Mouse (Mus musculus) neutrophil, adult 5-6 weeks (primary cell): ENCODE data around the gene Ifitm1. TPM values are rescaled to one million over a fixed set of nuclear protein-coding genes. Genes with fewer than 3 reads are reported as not detected.
A peak's percentile ranks its signal among the peaks of the same experiment; 100 is the strongest.

Experiments used
- ATAC-seq: fragments of 151-379, 151-347 bp; 2 replicates; pipeline ENCODE4 v1.8.0; 2017; ENCODE audit warnings: mild to moderate bottlenecking, moderate TSS enrichment; ENCODE audit not compliant: insufficient number of reproducible peaks, poor library complexity, low FRiP score, severe bottlenecking; ENCODE audit errors: extremely low read depth
- total RNA-seq: library from RNA; stranded (forward); fragments of 200-1000 nt; gene quantifications from 2 replicates; pipeline ENCODE4 v1.2.3, GENCODE M21; 2017

The Ifitm1 gene
- total RNA-seq: 416 and 446 TPM in 2 replicates

GRCm38 (mm10) chr7:140966921-140967320, at the start of gene Ifitm1:
TSS of gene Ifitm1 (plus strand) at chr7:140967221.
- ATAC-seq: no peak

- no peak for ATAC-seq
These were observed 47.1 kb upstream of the Ifitm1 start for GRCm38 (mm10) chr7:140919911-140920310.

- ATAC-seq: no peak
These were observed 46.5 kb upstream of the Ifitm1 start, which contains the start of gene Nlrp6 for GRCm38 (mm10) chr7:140920418-140921029. TSS of gene Nlrp6 (plus strand) at chr7:140920902.

GRCm38 (mm10) chr7:140921225-140921975, 45.6 kb upstream of the Ifitm1 start:
- ATAC-seq: no peak

- ATAC-seq: no peak
These were observed 44.5 kb upstream of the Ifitm1 start for GRCm38 (mm10) chr7:140922398-140923069.

GRCm38 (mm10) chr7:140923070-140923775, 43.8 kb upstream of the Ifitm1 start:
- no peak for ATAC-seq

- no peak for ATAC-seq
These were observed 39.8 kb upstream of the Ifitm1 start for GRCm38 (mm10) chr7:140927181-140927580.

GRCm38 (mm10) chr7:140938436-140938835, 28.6 kb upstream of the Ifitm1 start:
- no peak for ATAC-seq

GRCm38 (mm10) chr7:140938896-140939295, 28.1 kb upstream of the Ifitm1 start:
- ATAC-seq: no peak

- no peak for ATAC-seq
These were observed 27.3 kb upstream of the Ifitm1 start for GRCm38 (mm10) chr7:140939669-140940171.

GRCm38 (mm10) chr7:140941222-140942051, 25.6 kb upstream of the Ifitm1 start, which contains the start of gene Pgghg:
TSS of gene Pgghg (plus strand) at chr7:140941391.
- peak; percentile 82 for ATAC-seq

GRCm38 (mm10) chr7:140942341-140942740, 24.7 kb upstream of the Ifitm1 start:
- ATAC-seq: no peak

- no peak for ATAC-seq
These were observed 24.2 kb upstream of the Ifitm1 start for GRCm38 (mm10) chr7:140942811-140943210.

- no peak for ATAC-seq
These were observed 23.7 kb upstream of the Ifitm1 start for GRCm38 (mm10) chr7:140943356-140943755.

- no peak for ATAC-seq
These were observed 22.8 kb upstream of the Ifitm1 start for GRCm38 (mm10) chr7:140944236-140944635.

GRCm38 (mm10) chr7:140945247-140945646, 21.8 kb upstream of the Ifitm1 start:
- ATAC-seq: no peak

- no peak for ATAC-seq
These were observed 20.7 kb upstream of the Ifitm1 start for GRCm38 (mm10) chr7:140946311-140946710.

GRCm38 (mm10) chr7:140946980-140947379, 20.0 kb upstream of the Ifitm1 start:
- peak; percentile 83 for ATAC-seq
